Mouse (Mus musculus) forebrain, embryonic 12.5 days (tissue): ENCODE results near the gene Gpr132. TPM values are rescaled to one million over a fixed set of nuclear protein-coding genes. Genes with fewer than 3 reads are reported as not detected.
A peak's percentile ranks its signal among the peaks of the same experiment; 100 is the strongest.

ENCODE experiments used
- ATAC-seq: fragments of 200-750 bp; cut with Nextera tagmentation; 2 replicates; pipeline ENCODE4 v1.8.0; 2017; ENCODE audit warnings: moderate TSS enrichment; ENCODE audit not compliant: low FRiP score
- H3K27ac ChIP-seq: fragments of 300-500 bp; sonication (generic); 2 replicates; pipeline ENCODE4 v1.5.1; 2016; ENCODE audit warnings: mild to moderate bottlenecking
- H3K27me3 ChIP-seq: fragments of 300-500 bp; sonication (generic); 2 replicates; pipeline ENCODE4 v1.6.1; 2016; ENCODE audit warnings: mild to moderate bottlenecking
- H3K36me3 ChIP-seq: fragments of 300-500 bp; sonication (generic); replicated peaks from 2 replicates; pipeline ENCODE4 v1.6.1; 2016; ENCODE audit warnings: mild to moderate bottlenecking
- H3K4me1 ChIP-seq: fragments of 300-500 bp; sonication (generic); 2 replicates; pipeline ENCODE4 v1.6.1; 2016
- H3K4me2 ChIP-seq: fragments of 300-500 bp; sonication (generic); 2 replicates; pipeline ENCODE4 v1.6.1; 2016; ENCODE audit warnings: mild to moderate bottlenecking, moderate library complexity
- H3K4me3 ChIP-seq: fragments of 300-500 bp; sonication (generic); replicated peaks from 2 replicates; pipeline ENCODE4 v1.5.1; 2016; ENCODE audit warnings: mild to moderate bottlenecking
- H3K9ac ChIP-seq: fragments of 300-500 bp; sonication (generic); 2 replicates; pipeline ENCODE4 v1.6.1; 2016; ENCODE audit warnings: mild to moderate bottlenecking
- H3K9me3 ChIP-seq: fragments of 300-500 bp; sonication (generic); 2 replicates; pipeline ENCODE4 v1.6.1; 2016
- WGBS: fragments of 180-500 bp; shearing (Covaris S2); methylation state at CpG from one replicate; pipeline ENCODE4 v1.1.7; 2016; 5-methylcytosine and 5-hydroxymethylcytosine counted together
- polyA plus RNA-seq: library from polyadenylated mRNA; unstranded; fragments of >200 nt; fragmentation: Nextera tagmentation; extraction: Ambion mirVana; gene quantifications from 2 replicates; pipeline ENCODE4 v1.2.1, GENCODE M21; 2016

Gpr132 gene
- polyA plus RNA-seq, 1 experiment from 2014 or later = not detected

GRCm38 (mm10) chr12:112808587-112809364 is 59.3 kb downstream of the Gpr132 start, which contains the start of gene Clba1:
TSS of gene Clba1 (plus strand) at chr12:112808937.
- Histone ChIP-seq H3K9me3 (no peaks in the 10 kb centered on the region), H3K9ac (peak within 1 kb of the TSS; percentile 75), H3K27me3 (peaks cover 24% of the 10 kb centered on the region), H3K4me1 (peaks cover 20% of the 10 kb centered on the region), H3K36me3 (peaks cover 3% of the 10 kb centered on the region; the same call in 1 of the 2 replicates), H3K4me3 (peak within 1 kb of the TSS; percentile 72), H3K27ac (peak within 1 kb of the TSS; percentile 75), H3K4me2 (peak within 1 kb of the TSS; percentile 93)
- ATAC-seq = peak; percentile 94
- 2% methylated on average over 64 of the region's 64 CpGs for WGBS

GRCm38 (mm10) chr12:112808212-112808586 is 59.8 kb downstream of the Gpr132 start:
- H3K9me3 ChIP-seq = no peaks in the 10 kb centered on the region
- no peaks in the 10 kb centered on the region; the same call in 1 of the 2 replicates for H3K36me3 ChIP-seq
- H3K4me3 ChIP-seq = peak overlapping the region; percentile 72
- ATAC-seq = peak; percentile 59
- H3K9ac ChIP-seq = peak overlapping the region; percentile 75
- H3K4me2 ChIP-seq = peak overlapping the region; percentile 93
- peaks cover 30% of the 10 kb centered on the region for H3K27me3 ChIP-seq
- peak overlapping the region; percentile 75 for H3K27ac ChIP-seq
- 65% methylated on average over 5 of the region's 5 CpGs for WGBS
- H3K4me1 ChIP-seq = peaks cover 20% of the 10 kb centered on the region

- H3K27me3 ChIP-seq = peaks cover 34% of the 10 kb centered on the region
- no peak overlapping the region; the same call in 1 of the 2 replicates for H3K4me3 ChIP-seq
- peak overlapping the region; percentile 93; the same call in 1 of the 2 replicates for H3K4me2 ChIP-seq
- H3K4me1 ChIP-seq = peaks cover 20% of the 10 kb centered on the region
- peak overlapping the region; percentile 75 for H3K9ac ChIP-seq
- H3K27ac ChIP-seq = no peak overlapping the region
- no peaks in the 10 kb centered on the region for H3K9me3 ChIP-seq
- no peaks in the 10 kb centered on the region; the same call in 1 of the 2 replicates for H3K36me3 ChIP-seq
- 82% methylated on average over 4 of the region's 4 CpGs for WGBS
- ATAC-seq = no peak
Measured at GRCm38 (mm10) chr12:112807796-112808195, 60.2 kb downstream of the Gpr132 start.

GRCm38 (mm10) chr12:112806044-112806443 is 62.0 kb downstream of the Gpr132 start:
- peaks cover 49% of the 10 kb centered on the region for H3K27me3 ChIP-seq
- no peak for ATAC-seq
- no peak overlapping the region for H3K27ac ChIP-seq
- no peak overlapping the region for H3K9ac ChIP-seq
- H3K36me3 ChIP-seq = no peaks in the 10 kb centered on the region
- WGBS = 84% methylated on average over 6 of the region's 6 CpGs
- H3K4me3 ChIP-seq = no peak overlapping the region
- H3K9me3 ChIP-seq = no peaks in the 10 kb centered on the region
- peaks cover 33% of the 10 kb centered on the region for H3K4me1 ChIP-seq
- H3K4me2 ChIP-seq = no peak overlapping the region

- peaks cover 22% of the 10 kb centered on the region for H3K4me1 ChIP-seq
- ATAC-seq = no peak
- no peak overlapping the region for H3K4me3 ChIP-seq
- no peaks in the 10 kb centered on the region for H3K36me3 ChIP-seq
- H3K9ac ChIP-seq = no peak overlapping the region
- no peak overlapping the region for H3K27ac ChIP-seq
- H3K9me3 ChIP-seq = no peaks in the 10 kb centered on the region
- peaks cover 56% of the 10 kb centered on the region for H3K27me3 ChIP-seq
- 51% methylated on average over 13 of the region's 13 CpGs for WGBS
- no peak overlapping the region for H3K4me2 ChIP-seq
Measured at GRCm38 (mm10) chr12:112804046-112804445, 64.0 kb downstream of the Gpr132 start.

- H3K4me2 ChIP-seq = peak overlapping the region; percentile 100
- H3K4me1 ChIP-seq = peaks cover 16% of the 10 kb centered on the region
- no peak for ATAC-seq
- 22% methylated on average over 3 of the region's 3 CpGs for WGBS
- no peaks in the 10 kb centered on the region for H3K9me3 ChIP-seq
- no peak overlapping the region for H3K27ac ChIP-seq
- peaks cover 63% of the 10 kb centered on the region for H3K27me3 ChIP-seq
- H3K9ac ChIP-seq = peak overlapping the region; percentile 74; the same call in 1 of the 2 replicates
- H3K36me3 ChIP-seq = no peaks in the 10 kb centered on the region
- no peak overlapping the region for H3K4me3 ChIP-seq
Measured at GRCm38 (mm10) chr12:112802917-112803316, 65.1 kb downstream of the Gpr132 start.

- Histone ChIP-seq H3K4me3 (peak within 1 kb of the TSS; percentile 63), H3K36me3 (no peaks in the 10 kb centered on the region), H3K27ac (no peak within 1 kb of the TSS), H3K4me2 (peak within 1 kb of the TSS; percentile 100), H3K9me3 (no peaks in the 10 kb centered on the region), H3K27me3 (peaks cover 69% of the 10 kb centered on the region), H3K9ac (peak within 1 kb of the TSS; percentile 74), H3K4me1 (peaks cover 16% of the 10 kb centered on the region)
- WGBS = 5% methylated on average over 61 of the region's 69 CpGs
- peak; percentile 75 for ATAC-seq
Measured at GRCm38 (mm10) chr12:112801864-112802846, 65.9 kb downstream of the Gpr132 start, which contains the start of gene Ahnak2. TSS of gene Ahnak2 (minus strand) at chr12:112802657.

Other genes starting within 250 kb of the Gpr132 start
- gene Adssl1, start 248.2 kb downstream of the Gpr132 start, polyA plus RNA-seq = 2.0 and 2.8 TPM in 2 replicates
- gene Siva1, start 223.5 kb downstream of the Gpr132 start, polyA plus RNA-seq = 151 and 173 TPM in 2 replicates
- gene Akt1, start 193.3 kb downstream of the Gpr132 start, polyA plus RNA-seq = 47.0 and 71.6 TPM in 2 replicates
- 4.6 and 5.1 TPM in 2 replicates for gene Zbtb42, start 189.4 kb downstream of the Gpr132 start, polyA plus RNA-seq
- gene Cep170b, start 147.8 kb downstream of the Gpr132 start, polyA plus RNA-seq = 14.4 and 16.3 TPM in 2 replicates
- gene Pld4, start 107.6 kb downstream of the Gpr132 start, polyA plus RNA-seq = 3.6 and 3.9 TPM in 2 replicates
- gene Ahnak2, start 65.6 kb downstream of the Gpr132 start, polyA plus RNA-seq = 0.05 and 0.19 TPM in 2 replicates
- 13.7 and 15.6 TPM in 2 replicates for gene Clba1, start 59.3 kb downstream of the Gpr132 start, polyA plus RNA-seq
- gene Cdca4, start 38.8 kb downstream of the Gpr132 start, polyA plus RNA-seq = 144 and 149 TPM in 2 replicates
- 5.6 and 6.2 TPM in 2 replicates for gene Jag2, start 61.5 kb upstream of the Gpr132 start, polyA plus RNA-seq
- gene Nudt14, start 73.9 kb upstream of the Gpr132 start, polyA plus RNA-seq = 51.5 and 54.4 TPM in 2 replicates
- 28.2 and 29.2 TPM in 2 replicates for gene Btbd6, start 108.3 kb upstream of the Gpr132 start, polyA plus RNA-seq
- 70.2 and 74.2 TPM in 2 replicates for gene Brf1, start 132.5 kb upstream of the Gpr132 start, polyA plus RNA-seq
- 26.3 and 27.6 TPM in 2 replicates for gene Pacs2, start 146.3 kb upstream of the Gpr132 start, polyA plus RNA-seq
- gene Tex22, start 206.3 kb upstream of the Gpr132 start, polyA plus RNA-seq = 0.26 TPM in 1 of 2 replicates, not detected in the other
- gene Mta1, start 230.1 kb upstream of the Gpr132 start, polyA plus RNA-seq = 22.2 and 22.7 TPM in 2 replicates